Mouse (Mus musculus) embryonic facial prominence, embryonic 13.5 days (tissue): ENCODE measurements around the gene Trim24. TPM values are rescaled to one million over a fixed set of nuclear protein-coding genes. Genes with fewer than 3 reads are reported as not detected.
"Not testable (repeated sequence)": the region's sequence is repeated elsewhere in the genome, so short reads cannot be mapped to it uniquely, and the experiment has no call there.

Source experiments
- ATAC-seq: fragments of 200-750 bp; cut with Nextera tagmentation; 2 replicates; pipeline ENCODE4 v1.8.0; 2017; ENCODE audit warnings: low read depth; ENCODE audit not compliant: insufficient number of reproducible peaks, insufficient read depth, low FRiP score, low TSS enrichment
- H3K27ac ChIP-seq: fragments of 300-500 bp; sonication (generic); 2 replicates; pipeline ENCODE4 v1.5.1; 2015; ENCODE audit warnings: moderate library complexity, mild to moderate bottlenecking, inconsistent platforms
- H3K27me3 ChIP-seq: fragments of 300-500 bp; sonication (generic); 2 replicates; pipeline ENCODE4 v1.6.1; 2015; ENCODE audit warnings: mild to moderate bottlenecking, inconsistent platforms
- H3K36me3 ChIP-seq: fragments of 300-500 bp; sonication (generic); 2 replicates; pipeline ENCODE4 v1.6.1; 2015; ENCODE audit warnings: mild to moderate bottlenecking, inconsistent platforms
- H3K4me1 ChIP-seq: fragments of 300-500 bp; sonication (generic); 2 replicates; pipeline ENCODE4 v1.6.1; 2015; ENCODE audit warnings: inconsistent platforms
- H3K4me2 ChIP-seq: fragments of 300-500 bp; sonication (generic); 2 replicates; pipeline ENCODE4 v1.6.1; 2015; ENCODE audit warnings: moderate library complexity, mild to moderate bottlenecking, inconsistent platforms
- H3K4me3 ChIP-seq: fragments of 300-500 bp; sonication (generic); 2 replicates; pipeline ENCODE4 v1.5.1; 2015; ENCODE audit warnings: mild to moderate bottlenecking, inconsistent platforms
- H3K9ac ChIP-seq: fragments of 300-500 bp; sonication (generic); 2 replicates; pipeline ENCODE4 v1.6.1; 2015; ENCODE audit warnings: mild to moderate bottlenecking, inconsistent platforms
- H3K9me3 ChIP-seq: fragments of 300-500 bp; sonication (generic); 2 replicates; pipeline ENCODE4 v1.6.1; 2016; ENCODE audit warnings: inconsistent platforms
- WGBS: fragments of 180-500 bp; shearing (Covaris S2); methylation state at CpG from one replicate; pipeline ENCODE4 v1.1.7; 2015; ENCODE audit warnings: mixed read lengths; 5-methylcytosine and 5-hydroxymethylcytosine counted together
- polyA plus RNA-seq: library from polyadenylated mRNA; unstranded; fragments of >200 nt; fragmentation: Nextera tagmentation; extraction: Ambion mirVana; gene quantifications from 2 replicates; pipeline ENCODE4 v1.2.1, GENCODE M21; 2015

The Trim24 gene
- polyA plus RNA-seq = 17.3 and 18.8 TPM in 2 replicates

- Histone ChIP-seq H3K9me3 (peaks cover 29% of the 10 kb centered on the region), H3K36me3 (peaks cover 30% of the 10 kb centered on the region), H3K4me2 (peak within 1 kb of the TSS; percentile 55), H3K27me3 (no peaks in the 10 kb centered on the region), H3K4me3 (peak within 1 kb of the TSS; percentile 86), H3K4me1 (no peaks in the 10 kb centered on the region), H3K9ac (peak within 1 kb of the TSS; percentile 97), H3K27ac (peak within 1 kb of the TSS; percentile 98)
- under 1% methylated on average over 75 of the region's 89 CpGs for WGBS
- ATAC-seq = peak; percentile 98
These were observed at the start of gene Trim24 for GRCm38 (mm10) chr6:37870245-37871136. TSS of gene Trim24 (plus strand) at chr6:37870811.

- H3K9ac ChIP-seq = no peak overlapping the region
- H3K36me3 ChIP-seq = no peaks in the 10 kb centered on the region
- H3K4me2 ChIP-seq = no peak overlapping the region
- ATAC-seq = no peak
- no peaks in the 10 kb centered on the region for H3K27me3 ChIP-seq
- no peak overlapping the region for H3K4me3 ChIP-seq
- no peaks in the 10 kb centered on the region for H3K9me3 ChIP-seq
- no peaks in the 10 kb centered on the region for H3K4me1 ChIP-seq
- no peak overlapping the region for H3K27ac ChIP-seq
- 83% methylated on average over 6 of the region's 6 CpGs for WGBS
These were observed 49.0 kb upstream of the Trim24 start for GRCm38 (mm10) chr6:37821531-37822051.

GRCm38 (mm10) chr6:37822390-37822789 is 48.2 kb upstream of the Trim24 start:
- Histone ChIP-seq H3K27ac (no peak overlapping the region), H3K27me3 (no peaks in the 10 kb centered on the region), H3K36me3 (no peaks in the 10 kb centered on the region), H3K9me3 (no peaks in the 10 kb centered on the region), H3K4me2 (no peak overlapping the region), H3K4me3 (no peak overlapping the region), H3K4me1 (no peaks in the 10 kb centered on the region), H3K9ac (no peak overlapping the region)
- 89% methylated on average over 2 of the region's 2 CpGs for WGBS
- ATAC-seq = no peak

GRCm38 (mm10) chr6:37823731-37824130 is 46.9 kb upstream of the Trim24 start:
- Histone ChIP-seq H3K36me3 (no peaks in the 10 kb centered on the region), H3K4me3 (no peak overlapping the region), H3K27ac (no peak overlapping the region), H3K27me3 (no peaks in the 10 kb centered on the region), H3K4me1 (no peaks in the 10 kb centered on the region), H3K4me2 (no peak overlapping the region), H3K9ac (no peak overlapping the region), H3K9me3 (no peaks in the 10 kb centered on the region)
- ATAC-seq = no peak
- 82% methylated on average over 4 of the region's 4 CpGs for whole genome bisulfite sequencing

- WGBS = 88% methylated on average over 7 of the region's 7 CpGs
- not testable (repeated sequence) for ATAC-seq, H3K27me3 ChIP-seq, H3K9ac ChIP-seq, H3K4me2 ChIP-seq, H3K4me3 ChIP-seq, H3K9me3 ChIP-seq, H3K27ac ChIP-seq, H3K36me3 ChIP-seq, H3K4me1 ChIP-seq
These were observed 45.1 kb upstream of the Trim24 start for GRCm38 (mm10) chr6:37825331-37826115.

GRCm38 (mm10) chr6:37828955-37829354 is 41.7 kb upstream of the Trim24 start:
- Histone ChIP-seq H3K36me3 (no peaks in the 10 kb centered on the region), H3K4me1 (no peaks in the 10 kb centered on the region), H3K27me3 (no peaks in the 10 kb centered on the region), H3K27ac (no peak overlapping the region), H3K9me3 (peaks cover 5% of the 10 kb centered on the region; the same call in 1 of the 2 replicates), H3K9ac (no peak overlapping the region), H3K4me2 (no peak overlapping the region), H3K4me3 (no peak overlapping the region)
- ATAC-seq = no peak
- WGBS = 90% methylated on average over 3 of the region's 3 CpGs

- H3K9ac ChIP-seq = no peak overlapping the region
- no peaks in the 10 kb centered on the region for H3K27me3 ChIP-seq
- no peak for ATAC-seq
- no peaks in the 10 kb centered on the region for H3K36me3 ChIP-seq
- peaks cover 5% of the 10 kb centered on the region; the same call in 1 of the 2 replicates for H3K9me3 ChIP-seq
- H3K4me2 ChIP-seq = no peak overlapping the region
- H3K4me1 ChIP-seq = no peaks in the 10 kb centered on the region
- H3K27ac ChIP-seq = no peak overlapping the region
- H3K4me3 ChIP-seq = no peak overlapping the region
These were observed 41.0 kb upstream of the Trim24 start for GRCm38 (mm10) chr6:37829631-37830030.

GRCm38 (mm10) chr6:37833691-37834090 is 36.9 kb upstream of the Trim24 start:
- WGBS = 84% methylated on average over 1 of the region's 1 CpGs
- no peaks in the 10 kb centered on the region for H3K36me3 ChIP-seq
- ATAC-seq = no peak

GRCm38 (mm10) chr6:37836951-37837565 is 33.6 kb upstream of the Trim24 start:
- not testable (repeated sequence) for H3K4me2 ChIP-seq, H3K9me3 ChIP-seq, H3K36me3 ChIP-seq, H3K27ac ChIP-seq, H3K27me3 ChIP-seq, H3K4me1 ChIP-seq, H3K4me3 ChIP-seq, H3K9ac ChIP-seq, ATAC-seq
- 60% methylated on average over 2 of the region's 2 CpGs for WGBS

More at GRCm38 (mm10) chr6:37833691-37834090, 36.9 kb upstream of the Trim24 start:
- no peaks in the 10 kb centered on the region for H3K4me1 ChIP-seq
- H3K9me3 ChIP-seq = peaks cover 5% of the 10 kb centered on the region; the same call in 1 of the 2 replicates
- no peak overlapping the region for H3K9ac ChIP-seq
- H3K4me2 ChIP-seq = no peak overlapping the region
- H3K27me3 ChIP-seq = no peaks in the 10 kb centered on the region
- H3K27ac ChIP-seq = no peak overlapping the region
- no peak overlapping the region for H3K4me3 ChIP-seq

- Histone ChIP-seq H3K27me3 (no peaks in the 10 kb centered on the region), H3K4me2 (no peak overlapping the region), H3K27ac (no peak overlapping the region), H3K4me3 (no peak overlapping the region), H3K36me3 (no peaks in the 10 kb centered on the region), H3K9me3 (no peaks in the 10 kb centered on the region), H3K9ac (no peak overlapping the region), H3K4me1 (no peaks in the 10 kb centered on the region)
- WGBS = 84% methylated on average over 5 of the region's 5 CpGs
- no peak for ATAC-seq
These were observed 27.6 kb upstream of the Trim24 start for GRCm38 (mm10) chr6:37842779-37843605.
